Mouse (Mus musculus): ENCODE measurements at regions not wholly inside any gene's neighbourhood (a gene's known extent, or its start where the extent isn't known, plus 50 kb on each side); places are given as distances from the start of the nearest gene placed in this dataset.
A peak's percentile ranks its signal among the peaks of the same experiment; 100 is the strongest.

- H3K4me2 ChIP-seq (ENCODE audit: low read length) = peak overlapping the region; percentile 52
- H3K27ac ChIP-seq = peak overlapping the region; percentile 73
- no peak overlapping the region for H3K9ac ChIP-seq (ENCODE audit: low read depth, low read length)
- no peak for ATAC-seq (replicated peaks; ENCODE audit: low FRiP score, low read depth)
- TF ChIP-seq CTCF (IDR thresholded peaks at IDR 0.05; ENCODE audit: low read depth) = no peak; the same call in 1 of the 2 replicates
- no peaks in the 10 kb centered on the region for H3K36me3 ChIP-seq (ENCODE audit: insufficient read depth, low read length)
- no peaks in the 10 kb centered on the region for H3K4me1 ChIP-seq (replicated peaks; ENCODE audit: insufficient read depth, low read length)
- 0 out of 2 replicates have a peak overlapping the region, but pooled peaks have one; percentile 5 for H3K4me3 ChIP-seq (replicated peaks; ENCODE audit: low read depth, low read length)
- H3K9me3 ChIP-seq (replicated peaks; ENCODE audit: low read length) = no peaks in the 10 kb centered on the region
- WGBS = 65% methylated on average over 7 of the region's 7 CpGs
- no peak for DNase-seq (ENCODE audit: low spot score)
- no peaks in the 10 kb centered on the region for H3K27me3 ChIP-seq (ENCODE audit: insufficient read depth, low read length)
Measured at GRCm38 (mm10) chr2:84185016-84185330, 194.6 kb downstream of the Gm13691 start.

GRCm38 (mm10) chr2:84186126-84186701, 195.9 kb downstream of the Gm13691 start:
- ATAC-seq (replicated peaks; ENCODE audit: low FRiP score, low read depth) (no peak), DNase-seq (ENCODE audit: low spot score) (peak; percentile 83)
- 43% methylated on average over 9 of the region's 9 CpGs for WGBS
- H3K4me2 ChIP-seq (ENCODE audit: low read length) = no peak overlapping the region
- H3K9ac ChIP-seq (ENCODE audit: low read depth, low read length) = no peak overlapping the region
- H3K27me3 ChIP-seq (ENCODE audit: insufficient read depth, low read length) = no peaks in the 10 kb centered on the region
- peak; percentile 73 for TF ChIP-seq CTCF (IDR thresholded peaks at IDR 0.05; ENCODE audit: low read depth)
- H3K9me3 ChIP-seq (replicated peaks; ENCODE audit: low read length) = no peaks in the 10 kb centered on the region
- no peak overlapping the region for H3K4me3 ChIP-seq (replicated peaks; ENCODE audit: low read depth, low read length)
- H3K36me3 ChIP-seq (ENCODE audit: insufficient read depth, low read length) = no peaks in the 10 kb centered on the region
- no peaks in the 10 kb centered on the region for H3K4me1 ChIP-seq (replicated peaks; ENCODE audit: insufficient read depth, low read length)
- no peak overlapping the region for H3K27ac ChIP-seq

- DNase-seq (ENCODE audit: low spot score) (no peak), ATAC-seq (replicated peaks; ENCODE audit: low FRiP score, low read depth) (no peak)
- Histone ChIP-seq H3K9me3 (replicated peaks; ENCODE audit: low read length) (no peaks in the 10 kb centered on the region), H3K36me3 (ENCODE audit: insufficient read depth, low read length) (no peaks in the 10 kb centered on the region), H3K4me2 (ENCODE audit: low read length) (no peak overlapping the region), H3K27ac (no peak overlapping the region), H3K27me3 (ENCODE audit: insufficient read depth, low read length) (no peaks in the 10 kb centered on the region), H3K9ac (ENCODE audit: low read depth, low read length) (no peak overlapping the region), H3K4me3 (replicated peaks; ENCODE audit: low read depth, low read length) (no peak overlapping the region), H3K4me1 (replicated peaks; ENCODE audit: insufficient read depth, low read length) (no peaks in the 10 kb centered on the region)
- WGBS = 96% methylated on average over 4 of the region's 4 CpGs
- TF ChIP-seq CTCF (IDR thresholded peaks at IDR 0.05; ENCODE audit: low read depth) = no peak
Measured at GRCm38 (mm10) chr2:84187456-84187855, 197.1 kb downstream of the Gm13691 start.

- no peak overlapping the region for H3K4me3 ChIP-seq (replicated peaks; ENCODE audit: low read depth, low read length)
- DNase-seq (ENCODE audit: low spot score) (no peak), ATAC-seq (replicated peaks; ENCODE audit: low FRiP score, low read depth) (no peak)
- TF ChIP-seq CTCF (IDR thresholded peaks at IDR 0.05; ENCODE audit: low read depth) = no peak
- no peaks in the 10 kb centered on the region for H3K9me3 ChIP-seq (replicated peaks; ENCODE audit: low read length)
- 94% methylated on average over 3 of the region's 3 CpGs for WGBS
- H3K4me1 ChIP-seq (replicated peaks; ENCODE audit: insufficient read depth, low read length) = no peaks in the 10 kb centered on the region
- H3K9ac ChIP-seq (ENCODE audit: low read depth, low read length) = no peak overlapping the region
- H3K27ac ChIP-seq = no peak overlapping the region
- no peaks in the 10 kb centered on the region for H3K27me3 ChIP-seq (ENCODE audit: insufficient read depth, low read length)
- H3K4me2 ChIP-seq (ENCODE audit: low read length) = no peak overlapping the region
- no peaks in the 10 kb centered on the region for H3K36me3 ChIP-seq (ENCODE audit: insufficient read depth, low read length)
Measured at GRCm38 (mm10) chr2:84189302-84189701, 198.9 kb downstream of the Gm13691 start.

GRCm38 (mm10) chr2:84217116-84217515, 208.1 kb downstream of the Calcrl start:
- no peaks in the 10 kb centered on the region for H3K9me3 ChIP-seq (replicated peaks; ENCODE audit: low read length)

GRCm38 (mm10) chr2:84222049-84222448, 203.2 kb downstream of the Calcrl start:
- WGBS = 86% methylated on average over 1 of the region's 1 CpGs
- no peak for DNase-seq (ENCODE audit: low spot score)
- ATAC-seq (replicated peaks; ENCODE audit: low FRiP score, low read depth) = no peak
- no peak overlapping the region for H3K9ac ChIP-seq (ENCODE audit: low read depth, low read length)
- H3K9me3 ChIP-seq (replicated peaks; ENCODE audit: low read length) = no peaks in the 10 kb centered on the region
- no peak overlapping the region for H3K4me2 ChIP-seq (ENCODE audit: low read length)
- no peaks in the 10 kb centered on the region for H3K36me3 ChIP-seq (ENCODE audit: insufficient read depth, low read length)
- TF ChIP-seq CTCF (IDR thresholded peaks at IDR 0.05; ENCODE audit: low read depth) = no peak
- H3K4me3 ChIP-seq (replicated peaks; ENCODE audit: low read depth, low read length) = no peak overlapping the region
- no peaks in the 10 kb centered on the region for H3K27me3 ChIP-seq (ENCODE audit: insufficient read depth, low read length)
- no peak overlapping the region for H3K27ac ChIP-seq
- H3K4me1 ChIP-seq (replicated peaks; ENCODE audit: insufficient read depth, low read length) = no peaks in the 10 kb centered on the region

More at GRCm38 (mm10) chr2:84217116-84217515, 208.1 kb downstream of the Calcrl start:
- DNase-seq (ENCODE audit: low spot score) (no peak), ATAC-seq (replicated peaks; ENCODE audit: low FRiP score, low read depth) (no peak)
- WGBS = 70% methylated on average over 1 of the region's 1 CpGs
- Histone ChIP-seq H3K27me3 (ENCODE audit: insufficient read depth, low read length) (no peaks in the 10 kb centered on the region), H3K4me3 (replicated peaks; ENCODE audit: low read depth, low read length) (no peak overlapping the region), H3K9ac (ENCODE audit: low read depth, low read length) (no peak overlapping the region), H3K27ac (no peak overlapping the region), H3K36me3 (ENCODE audit: insufficient read depth, low read length) (no peaks in the 10 kb centered on the region), H3K4me2 (ENCODE audit: low read length) (no peak overlapping the region), H3K4me1 (replicated peaks; ENCODE audit: insufficient read depth, low read length) (no peaks in the 10 kb centered on the region)
- TF ChIP-seq CTCF (IDR thresholded peaks at IDR 0.05; ENCODE audit: low read depth) = no peak

GRCm38 (mm10) chr2:84229777-84230176, 195.4 kb downstream of the Calcrl start:
- no peak overlapping the region for H3K27ac ChIP-seq
- ATAC-seq (replicated peaks; ENCODE audit: low FRiP score, low read depth) = no peak
- H3K9me3 ChIP-seq (replicated peaks; ENCODE audit: low read length) = no peaks in the 10 kb centered on the region
- no peaks in the 10 kb centered on the region for H3K4me1 ChIP-seq (replicated peaks; ENCODE audit: insufficient read depth, low read length)
- no peak overlapping the region for H3K9ac ChIP-seq (ENCODE audit: low read depth, low read length)
- TF ChIP-seq CTCF (IDR thresholded peaks at IDR 0.05; ENCODE audit: low read depth) = no peak
- H3K4me3 ChIP-seq (replicated peaks; ENCODE audit: low read depth, low read length) = no peak overlapping the region
- no peak overlapping the region for H3K4me2 ChIP-seq (ENCODE audit: low read length)
- DNase-seq (ENCODE audit: low spot score) = peak; percentile 36
- H3K27me3 ChIP-seq (ENCODE audit: insufficient read depth, low read length) = no peaks in the 10 kb centered on the region
- 54% methylated on average over 3 of the region's 3 CpGs for WGBS
- H3K36me3 ChIP-seq (ENCODE audit: insufficient read depth, low read length) = no peaks in the 10 kb centered on the region

Data from kidney, postnatal 0 days (tissue).